Mouse (Mus musculus) liver, embryonic 16.5 days (tissue): Measurements from ENCODE around the gene 4931409K22Rik. TPM values are rescaled to one million over a fixed set of nuclear protein-coding genes. Genes with fewer than 3 reads are reported as not detected.

Experiments
- ATAC-seq: fragments of 200-750 bp; cut with Nextera tagmentation; 2 replicates; pipeline ENCODE4 v1.8.0; 2017; ENCODE audit warnings: low read depth, mild to moderate bottlenecking, moderate number of reproducible peaks, moderate library complexity
- H3K27ac ChIP-seq: fragments of 300-500 bp; sonication (generic); 2 replicates; pipeline ENCODE4 v1.5.1; 2014; ENCODE audit warnings: mild to moderate bottlenecking, low read length
- H3K27me3 ChIP-seq: fragments of 300-500 bp; sonication (generic); 2 replicates; pipeline ENCODE4 v1.6.1; 2014; ENCODE audit warnings: low read depth, low read length, mixed read lengths; ENCODE audit not compliant: control insufficient read depth, insufficient read depth
- H3K36me3 ChIP-seq: fragments of 300-500 bp; sonication (generic); 2 replicates; pipeline ENCODE4 v1.6.1; 2014; ENCODE audit warnings: mild to moderate bottlenecking; ENCODE audit not compliant: control insufficient read depth, insufficient read depth
- H3K4me1 ChIP-seq: fragments of 300-500 bp; sonication (generic); 2 replicates; pipeline ENCODE4 v1.6.1; 2014; ENCODE audit warnings: low read depth, low read length, mixed read lengths; ENCODE audit not compliant: control insufficient read depth
- H3K4me2 ChIP-seq: fragments of 300-500 bp; sonication (generic); 2 replicates; pipeline ENCODE4 v1.6.1; 2014; ENCODE audit warnings: low read depth, low read length, mixed read lengths
- H3K4me3 ChIP-seq: fragments of 300-500 bp; sonication (generic); 2 replicates; pipeline ENCODE4 v1.5.1; 2014; ENCODE audit warnings: low read depth, mild to moderate bottlenecking, low read length
- H3K9ac ChIP-seq: fragments of 300-500 bp; sonication (generic); 2 replicates; pipeline ENCODE4 v1.6.1; 2014; ENCODE audit warnings: low read depth, low read length
- H3K9me3 ChIP-seq: fragments of 300-500 bp; sonication (generic); replicated peaks from 2 replicates; pipeline ENCODE4 v1.6.1; 2016; ENCODE audit warnings: low read length; ENCODE audit not compliant: control insufficient read depth
- whole genome bisulfite sequencing: fragments of 180-500 bp; shearing (Covaris S2); extraction: QIAGEN DNeasy Blood & Tissue Kit; methylation state at CpG from one replicate; pipeline ENCODE4 v1.1.7; 2014; ENCODE audit not compliant: insufficient replicate concordance; 5-methylcytosine and 5-hydroxymethylcytosine counted together
- polyA plus RNA-seq: library from polyadenylated mRNA; unstranded; fragments of >200 nt; fragmentation: Nextera tagmentation; extraction: Ambion mirVana; gene quantifications from 2 replicates; pipeline ENCODE4 v1.2.1, GENCODE M21; 2015

The 4931409K22Rik gene
- polyA plus RNA-seq, 1 experiment from 2014 or later, result not detected

- no peaks in the 10 kb centered on the region for H3K36me3 ChIP-seq
- 6% methylated on average over 34 of the region's 34 CpGs for WGBS
- peak overlapping the region; percentile 39 for H3K4me3 ChIP-seq
- no peaks in the 10 kb centered on the region for H3K9me3 ChIP-seq
- H3K27ac ChIP-seq, result no peak overlapping the region
- H3K4me2 ChIP-seq, result no peak overlapping the region
- H3K4me1 ChIP-seq, result peaks cover 6% of the 10 kb centered on the region; the same call in 1 of the 2 replicates
- peaks cover 85% of the 10 kb centered on the region for H3K27me3 ChIP-seq
- no peak overlapping the region for H3K9ac ChIP-seq
- ATAC-seq, result no peak
Observed at GRCm38 (mm10) chr5:24525360-24526189, 31.0 kb downstream of the 4931409K22Rik start.

- 10% methylated on average over 4 of the region's 4 CpGs for WGBS
- no peaks in the 10 kb centered on the region for H3K36me3 ChIP-seq
- ATAC-seq, result no peak
Observed at GRCm38 (mm10) chr5:24524522-24524921, 32.1 kb downstream of the 4931409K22Rik start.

GRCm38 (mm10) chr5:24523806-24524205, 32.8 kb downstream of the 4931409K22Rik start:
- Histone ChIP-seq H3K4me1 (peaks cover 6% of the 10 kb centered on the region; the same call in 1 of the 2 replicates), H3K4me3 (no peak overlapping the region), H3K27me3 (peaks cover 69% of the 10 kb centered on the region), H3K27ac (no peak overlapping the region), H3K9ac (no peak overlapping the region), H3K4me2 (no peak overlapping the region), H3K36me3 (no peaks in the 10 kb centered on the region), H3K9me3 (no peaks in the 10 kb centered on the region)
- 43% methylated on average over 8 of the region's 8 CpGs for WGBS
- ATAC-seq, result no peak

More at GRCm38 (mm10) chr5:24524522-24524921, 32.1 kb downstream of the 4931409K22Rik start:
- no peak overlapping the region for H3K9ac ChIP-seq
- H3K4me2 ChIP-seq, result no peak overlapping the region
- no peaks in the 10 kb centered on the region for H3K9me3 ChIP-seq
- no peak overlapping the region for H3K4me3 ChIP-seq
- peaks cover 76% of the 10 kb centered on the region for H3K27me3 ChIP-seq
- H3K4me1 ChIP-seq, result peaks cover 6% of the 10 kb centered on the region; the same call in 1 of the 2 replicates
- H3K27ac ChIP-seq, result no peak overlapping the region

- H3K27ac ChIP-seq, result no peak overlapping the region
- no peaks in the 10 kb centered on the region; the same call in 1 of the 2 replicates for H3K4me1 ChIP-seq
- H3K36me3 ChIP-seq, result no peaks in the 10 kb centered on the region
- ATAC-seq, result no peak
- no peak overlapping the region for H3K4me3 ChIP-seq
- H3K4me2 ChIP-seq, result no peak overlapping the region
- 48% methylated on average over 8 of the region's 8 CpGs for WGBS
- no peaks in the 10 kb centered on the region for H3K9me3 ChIP-seq
- peaks cover 45% of the 10 kb centered on the region for H3K27me3 ChIP-seq
- H3K9ac ChIP-seq, result no peak overlapping the region
Observed at GRCm38 (mm10) chr5:24521366-24521765, 35.2 kb downstream of the 4931409K22Rik start.

GRCm38 (mm10) chr5:24512271-24512670, 44.3 kb downstream of the 4931409K22Rik start:
- H3K9ac ChIP-seq, result no peak overlapping the region
- ATAC-seq, result peak; percentile 45; the same call in 1 of the 2 replicates
- H3K27me3 ChIP-seq, result no peaks in the 10 kb centered on the region
- H3K4me1 ChIP-seq, result no peaks in the 10 kb centered on the region
- H3K4me3 ChIP-seq, result no peak overlapping the region
- H3K9me3 ChIP-seq, result no peaks in the 10 kb centered on the region
- H3K36me3 ChIP-seq, result no peaks in the 10 kb centered on the region
- H3K4me2 ChIP-seq, result no peak overlapping the region
- no peak overlapping the region for H3K27ac ChIP-seq
- WGBS, result 40% methylated on average over 8 of the region's 8 CpGs

- 37% methylated on average over 11 of the region's 11 CpGs for WGBS
- Histone ChIP-seq H3K27me3 (no peaks in the 10 kb centered on the region), H3K36me3 (no peaks in the 10 kb centered on the region), H3K4me3 (no peak overlapping the region), H3K27ac (no peak overlapping the region), H3K9ac (no peak overlapping the region), H3K4me1 (no peaks in the 10 kb centered on the region), H3K4me2 (no peak overlapping the region), H3K9me3 (no peaks in the 10 kb centered on the region)
- ATAC-seq, result no peak
Observed at GRCm38 (mm10) chr5:24510635-24511034, 46.0 kb downstream of the 4931409K22Rik start.

GRCm38 (mm10) chr5:24508406-24508805, 48.2 kb downstream of the 4931409K22Rik start:
- ATAC-seq, result no peak
- no peaks in the 10 kb centered on the region for H3K4me1 ChIP-seq
- 76% methylated on average over 7 of the region's 7 CpGs for WGBS
- H3K4me2 ChIP-seq, result no peak overlapping the region
- no peaks in the 10 kb centered on the region for H3K9me3 ChIP-seq
- H3K27me3 ChIP-seq, result peaks cover 9% of the 10 kb centered on the region
- no peaks in the 10 kb centered on the region for H3K36me3 ChIP-seq
- no peak overlapping the region for H3K27ac ChIP-seq
- no peak overlapping the region for H3K4me3 ChIP-seq
- H3K9ac ChIP-seq, result no peak overlapping the region

GRCm38 (mm10) chr5:24505513-24505912, 51.1 kb downstream of the 4931409K22Rik start:
- no peaks in the 10 kb centered on the region for H3K4me1 ChIP-seq
- no peak for ATAC-seq
- no peaks in the 10 kb centered on the region for H3K9me3 ChIP-seq
- H3K9ac ChIP-seq, result no peak overlapping the region
- WGBS, result 5% methylated on average over 2 of the region's 2 CpGs
- peaks cover 9% of the 10 kb centered on the region for H3K27me3 ChIP-seq
- H3K4me2 ChIP-seq, result no peak overlapping the region
- no peak overlapping the region for H3K4me3 ChIP-seq
- H3K36me3 ChIP-seq, result 0 out of 2 replicates have a peak, but pooled peaks cover 7% of the 10 kb centered on the region
- no peak overlapping the region for H3K27ac ChIP-seq

GRCm38 (mm10) chr5:24502786-24503185, 53.8 kb downstream of the 4931409K22Rik start:
- 67% methylated on average over 4 of the region's 4 CpGs for WGBS
- Histone ChIP-seq H3K27me3 (peaks cover 9% of the 10 kb centered on the region), H3K4me1 (no peaks in the 10 kb centered on the region), H3K4me3 (no peak overlapping the region), H3K4me2 (no peak overlapping the region), H3K9me3 (no peaks in the 10 kb centered on the region), H3K27ac (no peak overlapping the region), H3K36me3 (0 out of 2 replicates have a peak, but pooled peaks cover 7% of the 10 kb centered on the region), H3K9ac (no peak overlapping the region)
- no peak for ATAC-seq
